Mouse (Mus musculus) megakaryocyte progenitor cell, adult 5-6 weeks (primary cell): ENCODE data around the gene Hoxb2. TPM values are rescaled to one million over a fixed set of nuclear protein-coding genes. Genes with fewer than 3 reads are reported as not detected.

Experiments
- ATAC-seq: replicated peaks from 2 replicates; pipeline ENCODE4 v1.8.0; 2016; ENCODE audit warnings: mild to moderate bottlenecking, moderate TSS enrichment, inconsistent platforms; ENCODE audit not compliant: poor library complexity
- total RNA-seq, 2 experiments: library from RNA; stranded (forward) in 1 of 2; stranded (reverse) in 1 of 2; fragments of 157-497, 149-512 nt in 1 of 2; fragments of 200-1000 nt in 1 of 2; gene quantifications; 2 replicates each; pipeline versions ENCODE4 v1.2.3 to v1.2.4; 2015 to 2017

Gene Hoxb2
- total RNA-seq (2015) (0.07 and 0.49 TPM in 2 replicates), total RNA-seq (2017) (0.12 and 0.14 TPM in 2 replicates)

- ATAC-seq, result no peak
Observed at GRCm38 (mm10) chr11:96350341-96350624, at the start of gene Hoxb2. TSS of gene Hoxb2 (plus strand) at chr11:96350525.

- ATAC-seq, result no peak
Observed at GRCm38 (mm10) chr11:96301064-96301431, 49.3 kb upstream of the Hoxb2 start.

- no peak for ATAC-seq
Observed at GRCm38 (mm10) chr11:96301837-96302236, 48.5 kb upstream of the Hoxb2 start.

GRCm38 (mm10) chr11:96302381-96303150 lies 47.8 kb upstream of the Hoxb2 start:
- no peak for ATAC-seq

- peak; percentile 90 for ATAC-seq
Observed at GRCm38 (mm10) chr11:96303151-96304099, 46.9 kb upstream of the Hoxb2 start, which contains the start of gene Hoxb5. TSS of gene Hoxb5 (plus strand) at chr11:96303336.

GRCm38 (mm10) chr11:96304381-96305195 lies 45.7 kb upstream of the Hoxb2 start:
- no peak for ATAC-seq

- no peak for ATAC-seq
Observed at GRCm38 (mm10) chr11:96305505-96306182, 44.7 kb upstream of the Hoxb2 start.

- ATAC-seq, result no peak
Observed at GRCm38 (mm10) chr11:96306183-96306907, 44.0 kb upstream of the Hoxb2 start.

- ATAC-seq, result no peak
Observed at GRCm38 (mm10) chr11:96306908-96307269, 43.4 kb upstream of the Hoxb2 start.

- ATAC-seq, result no peak
Observed at GRCm38 (mm10) chr11:96308763-96309162, 41.6 kb upstream of the Hoxb2 start.

GRCm38 (mm10) chr11:96309288-96309687 lies 41.0 kb upstream of the Hoxb2 start:
- 0 out of 2 replicates have a peak, but pooled peaks have one; percentile 23 for ATAC-seq

GRCm38 (mm10) chr11:96310183-96310938 lies 40.0 kb upstream of the Hoxb2 start:
- ATAC-seq, result no peak

GRCm38 (mm10) chr11:96311097-96311496 lies 39.2 kb upstream of the Hoxb2 start:
- peak; percentile 21; the same call in 1 of the 2 replicates for ATAC-seq

- peak; percentile 86 for ATAC-seq
Observed at GRCm38 (mm10) chr11:96311520-96312417, 38.6 kb upstream of the Hoxb2 start.

- no peak for ATAC-seq
Observed at GRCm38 (mm10) chr11:96313134-96313533, 37.2 kb upstream of the Hoxb2 start.

GRCm38 (mm10) chr11:96313806-96314428 lies 36.4 kb upstream of the Hoxb2 start:
- no peak for ATAC-seq

GRCm38 (mm10) chr11:96314671-96315343 lies 35.5 kb upstream of the Hoxb2 start:
- peak; percentile 18; the same call in 1 of the 2 replicates for ATAC-seq
